Mouse (Mus musculus) heart, adult 2 months (tissue): ENCODE measurements around the gene Tor4a.

ENCODE experiments used
- CTCF ChIP-seq: fragments of 200-600 bp; IDR thresholded peaks from 2 replicates; pipeline ENCODE4 v1.8.1; 2022; ENCODE audit warnings: antibody characterized with exemption, mild to moderate bottlenecking, moderate library complexity
- EP300 ChIP-seq: fragments of 200-500 bp; IDR thresholded peaks from 2 replicates; pipeline ENCODE4 v1.6.1; 2011; ENCODE audit warnings: low read depth, low read length, control low read depth; ENCODE audit not compliant: insufficient read depth

- TF ChIP-seq CTCF, result no peak
- no peak for TF ChIP-seq EP300
Measured at GRCm38 (mm10) chr2:25169778-25170177, 26.9 kb downstream of the Tor4a start.
